Mouse (Mus musculus) ES-Bruce4 (cell line): ENCODE data around the gene Actr8.

ENCODE experiments used
- CTCF ChIP-seq: IDR thresholded peaks from one replicate; pipeline ENCODE4 v1.8.1; 2011; ENCODE audit warnings: low read depth, low read length
- POLR2A ChIP-seq: IDR thresholded peaks from one replicate; pipeline ENCODE4 v1.8.1; 2011; ENCODE audit warnings: low read length; ENCODE audit not compliant: insufficient read depth

- TF ChIP-seq CTCF: no peak
- TF ChIP-seq POLR2A: no peak
Measured at GRCm38 (mm10) chr14:30022471-30022870, 44.3 kb downstream of the Actr8 start.
